Mouse (Mus musculus) myocyte (in vitro differentiated cells): Measurements from ENCODE around the gene Nlrc5.

ENCODE experiments used
- E2F4 ChIP-seq: IDR thresholded peaks from one replicate; pipeline ENCODE4 v1.6.1; 2011; ENCODE audit warnings: mild to moderate bottlenecking, control low read depth, moderate library complexity; ENCODE audit not compliant: insufficient read depth
- POLR2A ChIP-seq: IDR thresholded peaks from one replicate; pipeline ENCODE4 v1.6.1; 2011; ENCODE audit warnings: low read depth, mild to moderate bottlenecking, control low read depth, moderate library complexity; ENCODE audit not compliant: insufficient read length
- TCF12 ChIP-seq: IDR thresholded peaks from one replicate; pipeline ENCODE4 v1.6.1; 2011; ENCODE audit warnings: mild to moderate bottlenecking, control low read depth; ENCODE audit not compliant: poor library complexity, insufficient read depth, severe bottlenecking

GRCm38 (mm10) chr8:94395851-94396540 lies 38.2 kb upstream of the Nlrc5 start:
- TF ChIP-seq POLR2A (peak; percentile 24), E2F4 (no peak), TCF12 (no peak)
